9 mouse cellular contexts compared by ENCODE assay signal in the genomic region with DNA sequence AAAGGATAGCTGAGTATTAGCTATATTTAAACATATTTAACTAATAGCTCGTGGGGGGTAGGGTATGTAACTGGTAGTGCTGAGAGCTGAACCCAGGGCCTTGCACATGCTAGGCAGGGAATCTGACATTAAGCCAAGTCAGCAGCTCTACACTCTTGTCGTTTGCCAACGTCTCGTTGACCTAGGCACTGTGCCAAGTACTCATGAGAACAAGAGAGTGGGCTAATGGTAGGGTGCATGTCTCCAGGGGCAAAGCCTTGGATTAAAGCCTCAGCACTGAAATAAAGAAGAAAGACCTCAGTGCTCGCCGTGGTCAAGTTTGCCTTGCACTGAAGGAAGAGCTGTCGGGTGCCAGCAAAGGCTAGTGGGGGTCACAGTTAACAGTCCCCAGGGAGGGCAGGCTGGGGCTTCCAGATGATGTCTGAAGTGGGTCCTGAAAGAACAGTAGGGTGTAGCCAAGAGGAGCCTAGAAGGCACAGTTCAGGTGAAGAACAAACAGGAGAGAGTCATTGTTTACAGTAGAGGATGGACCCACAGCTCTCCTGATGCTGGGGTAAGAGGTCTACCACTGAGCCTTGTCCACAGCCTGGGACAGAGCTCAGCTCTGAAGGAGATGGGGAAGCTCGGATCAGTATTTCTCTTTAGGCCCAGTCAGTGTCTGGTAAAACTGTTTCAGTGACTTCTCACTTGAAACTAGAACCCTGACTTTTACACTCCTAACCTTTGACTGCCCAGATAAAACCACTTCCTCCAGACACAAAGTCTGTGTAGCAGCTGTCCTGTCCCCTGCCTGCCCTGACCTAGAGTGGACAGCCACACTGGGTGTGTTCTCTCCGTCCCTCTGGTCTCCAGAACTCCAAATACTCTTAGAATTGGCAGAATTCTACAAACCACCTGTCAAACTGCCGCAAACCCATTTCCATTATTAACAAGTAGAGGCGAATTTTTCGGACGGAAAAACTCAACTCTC.
DNase-seq lines count a peak whose midpoint lies in the region; ATAC-seq and TF ChIP-seq lines count a peak whose summit lies in the region.
"Had no signal": no experiment of that assay in that cellular context is flagged by ENCODE, and none has a peak within 500 bp of the region (broad histone marks: within the 10 kb centered on the region; RNA-seq: fewer than 3 reads in every experiment).

No protein-coding gene starts in this region.

- peak overlapping the region; percentile 73 for H3K27ac ChIP-seq in heart, adult 2 months
- no peak overlapping the region for H3K27ac ChIP-seq in midbrain, postnatal 0 days (ENCODE audit: low read depth, low read length)
- no peak overlapping the region for H3K27ac ChIP-seq in midbrain, embryonic 16.5 days (ENCODE audit: low read length)
- H3K27ac ChIP-seq in stomach, postnatal 0 days (replicated peaks) = no peak overlapping the region
- H3K27ac ChIP-seq: embryonic facial prominence, embryonic 15.5 days had no signal

- TF ChIP-seq EP300 in heart, adult 2 months (IDR thresholded peaks at IDR 0.05; ENCODE audit: insufficient read depth, low read depth, low read length) = no peak
- no peak for TF ChIP-seq EP300 in stomach, postnatal 0 days (optimal IDR thresholded peaks at IDR 0.05)

- no peak overlapping the region for H3K4me2 ChIP-seq in midbrain, postnatal 0 days (ENCODE audit: low read depth, low read length, poor library complexity, severe bottlenecking)
- H3K4me2 ChIP-seq in midbrain, embryonic 16.5 days (ENCODE audit: low read length) = no peak overlapping the region
- no peak overlapping the region for H3K4me2 ChIP-seq in stomach, postnatal 0 days (replicated peaks; ENCODE audit: low read depth)
- H3K4me2 ChIP-seq: embryonic facial prominence, embryonic 15.5 days had no signal

- WGBS in heart, adult 2 months = 63% methylated on average over 13 of the region's 13 CpGs
- WGBS in midbrain, postnatal 0 days = 75% methylated on average over 13 of the region's 13 CpGs
- 68% methylated on average over 13 of the region's 13 CpGs for WGBS in midbrain, embryonic 16.5 days
- 64% methylated on average over 13 of the region's 13 CpGs for WGBS in lung, adult 2 months
- 64% methylated on average over 13 of the region's 13 CpGs for WGBS in stomach, postnatal 0 days

- intact Hi-C loops in heart, adult 2 months (cut with DNase I) = no loop called here
- intact Hi-C loops in heart, postnatal 25 days (cut with DNase I) = no loop called here

- no peak for TF ChIP-seq POLR2A in heart, adult 2 months (IDR thresholded peaks at IDR 0.05; ENCODE audit: insufficient read depth, low read depth, low read length)
- TF ChIP-seq POLR2A in lung, adult 2 months (IDR thresholded peaks at IDR 0.05; ENCODE audit: borderline replicate concordance, extremely low read depth, low read depth, low read length) = no peak

- no peak for TF ChIP-seq CTCF in heart, adult 2 months (IDR thresholded peaks at IDR 0.05)
- TF ChIP-seq CTCF in midbrain, postnatal 0 days (IDR thresholded peaks at IDR 0.05) = no peak
- TF ChIP-seq CTCF in lung, adult 2 months (IDR thresholded peaks at IDR 0.05; ENCODE audit: insufficient read depth, low read length) = no peak
- TF ChIP-seq CTCF in stomach, postnatal 0 days (IDR thresholded peaks at IDR 0.05; ENCODE audit: low read depth) = no peak

- no peaks in the 10 kb centered on the region for H3K9me3 ChIP-seq in midbrain, postnatal 0 days (ENCODE audit: low read length)
- no peaks in the 10 kb centered on the region for H3K9me3 ChIP-seq in midbrain, embryonic 16.5 days (replicated peaks; ENCODE audit: control insufficient read depth, low read length, poor library complexity, severe bottlenecking)
- H3K9me3 ChIP-seq in stomach, postnatal 0 days (ENCODE audit: control insufficient read depth, low read length) = no peaks in the 10 kb centered on the region
- H3K9me3 ChIP-seq: embryonic facial prominence, embryonic 15.5 days had no signal

- H3K4me1 ChIP-seq in heart, adult 2 months (ENCODE audit: control insufficient read depth, insufficient read depth, low read length) = peaks cover 3% of the 10 kb centered on the region; the same call in 1 of the 2 replicates
- no peaks in the 10 kb centered on the region for H3K4me1 ChIP-seq in midbrain, postnatal 0 days (ENCODE audit: insufficient read depth, low read length)
- H3K4me1 ChIP-seq in midbrain, embryonic 16.5 days (ENCODE audit: control insufficient read depth, insufficient read depth, low read length) = no peaks in the 10 kb centered on the region
- H3K4me1 ChIP-seq in lung, adult 2 months (ENCODE audit: control insufficient read depth, insufficient read depth, low read length) = no peaks in the 10 kb centered on the region; the same call in 1 of the 2 replicates
- no peaks in the 10 kb centered on the region for H3K4me1 ChIP-seq in stomach, postnatal 0 days (replicated peaks; ENCODE audit: control insufficient read depth, insufficient read depth)

- H3K9ac ChIP-seq in heart, adult 2 months (ENCODE audit: low read depth, low read length) = no peak overlapping the region
- H3K9ac ChIP-seq in midbrain, postnatal 0 days (replicated peaks; ENCODE audit: low read length, poor library complexity, severe bottlenecking) = no peak overlapping the region
- H3K9ac ChIP-seq in midbrain, embryonic 16.5 days (ENCODE audit: low read depth, low read length) = no peak overlapping the region
- no peak overlapping the region for H3K9ac ChIP-seq in stomach, postnatal 0 days (ENCODE audit: low read length)
- H3K9ac ChIP-seq: embryonic facial prominence, embryonic 15.5 days had no signal

- ATAC-seq in midbrain, postnatal 0 days (ENCODE audit: low FRiP score) = no peak
- ATAC-seq in midbrain, embryonic 16.5 days = no peak
- 0 out of 2 replicates have a peak, but pooled peaks have one; percentile 12 for ATAC-seq in stomach, postnatal 0 days (ENCODE audit: low FRiP score, low TSS enrichment)

- no peaks in the 10 kb centered on the region for H3K79me2 ChIP-seq in heart, adult 2 months (replicated peaks; ENCODE audit: control insufficient read depth, insufficient read depth, low read length)

- DNase-seq in heart, adult 2 months = no peak
- DNase-seq in heart, postnatal 25 days (ENCODE audit: low spot score) = no peak
- DNase-seq in midbrain, postnatal 0 days (ENCODE audit: low spot score) = peak; percentile 26
- peak; percentile 37 for DNase-seq in lung, adult 2 months
- DNase-seq in stomach, postnatal 0 days (ENCODE audit: low spot score) = peak; percentile 33
- no peak for DNase-seq in right cerebral cortex, postnatal 14 days
- DNase-seq: cerebellum, adult 18-20 months had no signal

- H3K27me3 ChIP-seq in heart, adult 2 months (ENCODE audit: control insufficient read depth, insufficient read depth, low read length) = no peaks in the 10 kb centered on the region
- H3K27me3 ChIP-seq in midbrain, postnatal 0 days (ENCODE audit: insufficient read depth, low read length) = no peaks in the 10 kb centered on the region
- peaks cover 2% of the 10 kb centered on the region; the same call in 1 of the 2 replicates for H3K27me3 ChIP-seq in midbrain, embryonic 16.5 days (ENCODE audit: control insufficient read depth, insufficient read depth, low read depth, low read length)
- H3K27me3 ChIP-seq in stomach, postnatal 0 days (ENCODE audit: control insufficient read depth, insufficient read depth, low read length) = no peaks in the 10 kb centered on the region
- H3K27me3 ChIP-seq: embryonic facial prominence, embryonic 15.5 days had no signal

- no peaks in the 10 kb centered on the region for H3K36me3 ChIP-seq in heart, adult 2 months (ENCODE audit: control insufficient read depth, insufficient read depth, low read length)
- H3K36me3 ChIP-seq in midbrain, postnatal 0 days (ENCODE audit: insufficient read depth, low read length) = no peaks in the 10 kb centered on the region
- H3K36me3 ChIP-seq in midbrain, embryonic 16.5 days (ENCODE audit: control insufficient read depth, insufficient read depth, low read length) = no peaks in the 10 kb centered on the region
- H3K36me3 ChIP-seq in stomach, postnatal 0 days (ENCODE audit: control insufficient read depth, insufficient read depth, low read length) = no peaks in the 10 kb centered on the region
- H3K36me3 ChIP-seq: embryonic facial prominence, embryonic 15.5 days had no signal

- no peak overlapping the region for H3K4me3 ChIP-seq in heart, adult 2 months
- H3K4me3 ChIP-seq in midbrain, postnatal 0 days (ENCODE audit: low read depth, low read length) = no peak overlapping the region
- H3K4me3 ChIP-seq in midbrain, embryonic 16.5 days (ENCODE audit: low read depth, low read length) = no peak overlapping the region
- H3K4me3 ChIP-seq in lung, adult 2 months (replicated peaks; ENCODE audit: extremely low read depth, low read depth, low read length) = no peak overlapping the region
- no peak overlapping the region for H3K4me3 ChIP-seq in stomach, postnatal 0 days (ENCODE audit: low read depth, low read length)
- H3K4me3 ChIP-seq: embryonic facial prominence, embryonic 15.5 days had no signal

Comparison
In these comparisons a context has a peak if more than half of its experiments do, and no peak if none do; other contexts are left out.
1. DNase-seq: peak in midbrain, postnatal 0 days (single experiment), lung, adult 2 months (single experiment) and stomach, postnatal 0 days (single experiment); none in heart, adult 2 months (0 of 2), heart, postnatal 25 days (single experiment) and right cerebral cortex, postnatal 14 days (single experiment).